Mouse (Mus musculus): Measurements from ENCODE around the gene Rsph3b. TPM values are rescaled to one million over a fixed set of nuclear protein-coding genes. Genes with fewer than 3 reads are reported as not detected.
"Not testable (repeated sequence)": the region's sequence is repeated elsewhere in the genome, so short reads cannot be mapped to it uniquely, and the experiment has no call there.

The Rsph3b gene
- polyA plus RNA-seq, 1 experiment = 16.7 TPM

DNA sequence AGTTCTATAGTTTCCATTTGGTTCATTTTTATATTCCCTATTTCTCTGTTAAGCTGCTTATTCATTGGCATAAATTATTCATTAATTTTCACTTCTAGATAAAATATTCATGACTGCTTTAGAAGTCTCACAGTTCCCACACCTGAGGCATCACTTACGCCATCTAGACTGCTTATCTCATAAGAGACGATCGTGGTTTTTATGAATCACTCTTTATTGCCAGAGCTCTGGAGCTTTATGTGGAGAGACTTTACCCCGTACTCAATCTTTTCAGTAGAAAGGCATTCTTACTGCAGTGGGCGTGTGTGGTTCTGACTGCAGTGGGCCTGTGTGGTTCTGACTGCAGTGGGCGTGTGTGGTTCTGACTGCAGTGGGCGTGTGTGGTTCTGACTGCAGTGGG, 16.9 kb downstream of the Rsph3b start:
- H3K27me3 ChIP-seq (ENCODE audit: control insufficient read depth, insufficient read depth, low read length); H3K27ac ChIP-seq (ENCODE audit: insufficient read depth, low read length); H3K4me3 ChIP-seq (replicated peaks; ENCODE audit: insufficient read depth, low read depth, low read length); H3K4me1 ChIP-seq (ENCODE audit: control insufficient read depth, insufficient read depth, low read length); DNase-seq: not testable (repeated sequence)
- WGBS = 98% methylated on average over 7 of the region's 7 CpGs

GRCm38 (mm10) chr17:6920351-6920894, 28.1 kb downstream of the Rsph3b start:
- H3K4me3 ChIP-seq (replicated peaks; ENCODE audit: insufficient read depth, low read depth, low read length); H3K27ac ChIP-seq (ENCODE audit: insufficient read depth, low read length): not testable (repeated sequence)
- WGBS = 96% methylated on average over 7 of the region's 7 CpGs

DNA sequence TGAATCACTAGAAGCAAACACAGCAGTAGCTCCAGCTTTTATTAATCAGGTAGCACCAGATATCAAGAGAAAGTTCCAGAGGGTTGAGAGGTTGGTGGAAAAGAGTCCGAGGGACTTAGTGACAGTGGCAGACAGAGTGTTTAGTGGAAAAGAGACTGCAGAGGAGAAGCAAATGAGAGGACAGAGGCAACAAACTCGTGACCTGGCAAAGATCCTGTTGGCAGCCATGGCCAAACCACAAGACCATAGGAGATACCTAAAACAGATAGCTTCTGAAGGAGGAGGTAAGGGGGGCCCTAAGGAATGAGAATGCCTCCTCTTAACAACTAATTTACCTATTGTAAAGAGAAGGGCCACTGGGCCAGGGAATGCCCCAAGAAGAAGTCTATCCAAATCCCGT, 29.1 kb downstream of the Rsph3b start:
- WGBS = 89% methylated on average over 3 of the region's 3 CpGs
- H3K27me3 ChIP-seq (ENCODE audit: control insufficient read depth, insufficient read depth, low read length); H3K27ac ChIP-seq (ENCODE audit: insufficient read depth, low read length); H3K4me3 ChIP-seq (replicated peaks; ENCODE audit: insufficient read depth, low read depth, low read length); DNase-seq; H3K4me1 ChIP-seq (ENCODE audit: control insufficient read depth, insufficient read depth, low read length): not testable (repeated sequence)

More at GRCm38 (mm10) chr17:6920351-6920894, 28.1 kb downstream of the Rsph3b start:
- not testable (repeated sequence) for H3K27me3 ChIP-seq (ENCODE audit: control insufficient read depth, insufficient read depth, low read length); H3K4me1 ChIP-seq (ENCODE audit: control insufficient read depth, insufficient read depth, low read length); DNase-seq

DNA sequence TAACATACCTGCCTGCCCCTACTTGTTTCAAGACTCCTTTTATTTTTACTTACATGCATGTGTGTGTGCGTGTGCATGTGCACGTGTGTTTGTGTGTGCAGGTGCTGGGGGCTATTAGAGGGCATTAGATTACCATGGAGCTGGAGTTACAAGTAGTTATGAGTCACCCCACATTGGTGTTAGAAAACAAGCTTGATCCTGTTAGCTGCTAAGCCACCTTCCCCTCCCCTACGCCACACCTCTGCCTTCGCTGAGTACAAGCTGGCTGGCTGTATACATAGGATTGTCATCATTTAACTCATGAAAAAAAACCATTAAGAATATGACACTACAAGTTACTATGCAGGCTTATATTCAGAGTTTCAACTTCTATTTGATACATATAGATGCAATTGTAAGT, 33.2 kb downstream of the Rsph3b start:
- 98% methylated on average over 4 of the region's 4 CpGs for WGBS
- DNase-seq; H3K27ac ChIP-seq (ENCODE audit: insufficient read depth, low read length); H3K4me3 ChIP-seq (replicated peaks; ENCODE audit: insufficient read depth, low read depth, low read length); H3K27me3 ChIP-seq (ENCODE audit: control insufficient read depth, insufficient read depth, low read length); H3K4me1 ChIP-seq (ENCODE audit: control insufficient read depth, insufficient read depth, low read length): not testable (repeated sequence)

- not testable (repeated sequence) for H3K27me3 ChIP-seq (ENCODE audit: control insufficient read depth, insufficient read depth, low read length); DNase-seq; H3K4me1 ChIP-seq (ENCODE audit: control insufficient read depth, insufficient read depth, low read length); H3K27ac ChIP-seq (ENCODE audit: insufficient read depth, low read length); H3K4me3 ChIP-seq (replicated peaks; ENCODE audit: insufficient read depth, low read depth, low read length)
- WGBS = 44% methylated on average over 2 of the region's 6 CpGs
These were observed 34.4 kb downstream of the Rsph3b start for GRCm38 (mm10) chr17:6914066-6914465.

- not testable (repeated sequence) for H3K27me3 ChIP-seq (ENCODE audit: control insufficient read depth, insufficient read depth, low read length); H3K4me1 ChIP-seq (ENCODE audit: control insufficient read depth, insufficient read depth, low read length); H3K4me3 ChIP-seq (replicated peaks; ENCODE audit: insufficient read depth, low read depth, low read length); DNase-seq; H3K27ac ChIP-seq (ENCODE audit: insufficient read depth, low read length)
- 53% methylated on average over 1 of the region's 2 CpGs for WGBS
These were observed 48.1 kb downstream of the Rsph3b start for GRCm38 (mm10) chr17:6900361-6900760.

DNA sequence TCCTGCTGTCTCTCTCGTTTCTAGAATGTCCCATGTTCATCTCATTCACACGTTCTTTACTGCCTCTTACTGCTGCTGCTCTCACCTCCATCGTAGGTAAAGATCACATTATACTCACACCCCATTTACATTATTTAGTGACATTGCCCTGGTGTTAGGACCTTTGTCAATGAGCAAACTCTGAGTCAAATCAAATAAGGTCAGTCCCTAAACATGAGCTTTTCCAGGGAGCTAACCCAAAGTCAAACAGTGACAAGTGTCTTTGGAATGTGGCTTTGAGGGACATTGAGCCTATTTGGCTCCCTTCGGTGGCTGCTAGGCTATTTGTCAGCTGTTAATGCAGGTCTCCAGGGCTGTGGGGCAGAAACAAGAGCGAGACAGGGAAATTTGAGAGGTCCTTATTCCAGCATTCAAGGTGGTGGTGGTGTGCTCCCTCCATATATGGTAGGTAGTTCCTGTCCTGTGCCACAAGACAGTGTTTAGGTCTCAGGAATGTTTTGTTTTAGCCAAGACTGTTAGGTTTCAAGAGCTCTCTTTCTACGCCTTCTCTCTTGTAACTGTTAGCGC, 50.4 kb downstream of the Rsph3b start:
- H3K4me3 ChIP-seq (replicated peaks; ENCODE audit: insufficient read depth, low read depth, low read length); H3K27me3 ChIP-seq (ENCODE audit: control insufficient read depth, insufficient read depth, low read length); H3K27ac ChIP-seq (ENCODE audit: insufficient read depth, low read length); H3K4me1 ChIP-seq (ENCODE audit: control insufficient read depth, insufficient read depth, low read length); DNase-seq: not testable (repeated sequence)
- 65% methylated on average over 7 of the region's 7 CpGs for WGBS

- TF ChIP-seq POLR2A (IDR thresholded peaks at IDR 0.05; ENCODE audit: borderline replicate concordance, insufficient read depth, low read length) (no peak), CTCF (IDR thresholded peaks at IDR 0.05; ENCODE audit: borderline replicate concordance, insufficient read depth, low read depth, low read length) (no peak)
- DNase-seq = no peak
- no peaks in the 10 kb centered on the region for H3K4me1 ChIP-seq (ENCODE audit: control insufficient read depth, insufficient read depth, low read length)
- no peak overlapping the region for H3K4me3 ChIP-seq (replicated peaks; ENCODE audit: insufficient read depth, low read depth, low read length)
- WGBS = 73% methylated on average over 4 of the region's 4 CpGs
- no peaks in the 10 kb centered on the region for H3K27me3 ChIP-seq (ENCODE audit: control insufficient read depth, insufficient read depth, low read length)
- H3K27ac ChIP-seq (ENCODE audit: insufficient read depth, low read length) = no peak overlapping the region
These were observed 51.7 kb downstream of the Rsph3b start for GRCm38 (mm10) chr17:6896756-6897155.

- Histone ChIP-seq H3K27me3 (ENCODE audit: control insufficient read depth, insufficient read depth, low read length) (no peaks in the 10 kb centered on the region), H3K27ac (ENCODE audit: insufficient read depth, low read length) (no peak overlapping the region), H3K4me3 (replicated peaks; ENCODE audit: insufficient read depth, low read depth, low read length) (no peak overlapping the region), H3K4me1 (ENCODE audit: control insufficient read depth, insufficient read depth, low read length) (no peaks in the 10 kb centered on the region)
- TF ChIP-seq POLR2A (IDR thresholded peaks at IDR 0.05; ENCODE audit: borderline replicate concordance, insufficient read depth, low read length) = no peak
- no peak for TF ChIP-seq CTCF (IDR thresholded peaks at IDR 0.05; ENCODE audit: borderline replicate concordance, insufficient read depth, low read depth, low read length)
- 86% methylated on average over 10 of the region's 10 CpGs for WGBS
- DNase-seq = no peak
These were observed 55.1 kb downstream of the Rsph3b start for GRCm38 (mm10) chr17:6893332-6893731.

All from cerebellum, adult 2 months (tissue).